Mouse (Mus musculus): Measurements from ENCODE around the gene Svop. TPM values are rescaled to one million over a fixed set of nuclear protein-coding genes. Genes with fewer than 3 reads are reported as not detected.

Gene Svop
- polyA plus RNA-seq, 1 experiment: 0.35 TPM

DNA sequence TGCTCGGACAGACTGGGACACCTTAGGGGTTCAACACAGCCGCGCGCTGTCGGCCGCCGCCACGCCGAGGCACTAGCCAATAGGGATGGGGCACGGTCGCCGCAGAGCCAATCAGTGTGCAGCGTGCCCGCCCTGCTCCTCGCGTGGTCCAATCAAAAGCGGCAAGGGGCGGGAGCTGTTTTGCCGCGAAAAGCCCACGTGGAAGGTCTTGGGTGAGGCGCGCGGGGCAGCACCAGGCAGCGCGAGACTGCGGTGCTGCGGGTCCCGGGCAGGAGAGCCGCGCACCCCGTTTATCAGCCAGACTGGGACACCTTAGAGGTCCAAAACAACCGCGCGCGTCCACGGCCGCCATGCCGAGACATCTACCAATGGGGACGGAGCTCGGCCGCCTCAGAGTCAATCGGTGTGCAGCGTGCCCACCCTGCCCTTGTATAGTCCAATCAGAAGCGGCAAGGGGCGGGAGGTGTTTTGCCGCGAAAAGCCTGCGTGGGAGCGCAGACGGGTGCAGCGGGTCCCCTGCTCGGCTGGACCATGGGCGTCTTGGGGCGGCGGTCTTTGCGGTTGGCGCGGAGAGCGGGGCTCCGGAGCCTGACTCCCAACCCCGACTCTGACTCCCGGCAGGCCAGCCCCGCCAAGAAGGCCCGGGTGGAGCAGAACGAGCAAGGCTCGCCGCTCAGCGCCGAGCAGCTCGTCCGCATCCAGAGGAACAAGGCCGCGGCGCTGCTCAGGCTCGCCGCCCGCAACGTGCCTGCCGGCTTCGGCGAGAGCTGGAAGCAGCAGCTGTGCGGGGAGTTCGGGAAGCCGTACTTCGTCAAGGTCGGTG lies 39.5 kb upstream of the Svop start:
- TF ChIP-seq POLR2A (IDR thresholded peaks at IDR 0.05; ENCODE audit: low read depth, low read length): no peak
- TF ChIP-seq CTCF (IDR thresholded peaks at IDR 0.05; ENCODE audit: borderline replicate concordance, insufficient read depth, low read length): no peak

GRCm38 (mm10) chr5:114130211-114130605 lies 38.8 kb upstream of the Svop start, which contains the start of gene Ung:
Gene Ung (plus strand): TSS chr5:114130386.
- H3K4me1 ChIP-seq (ENCODE audit: control insufficient read depth, insufficient read depth, low read length): peaks cover 2% of the 10 kb centered on the region; the same call in 1 of the 2 replicates
- TF ChIP-seq CTCF (IDR thresholded peaks at IDR 0.05; ENCODE audit: borderline replicate concordance, insufficient read depth, low read length) (no peak), POLR2A (IDR thresholded peaks at IDR 0.05; ENCODE audit: low read depth, low read length) (no peak)
- H3K27ac ChIP-seq (ENCODE audit: insufficient read depth, low read length): no peak within 1 kb of the TSS
- peak within 1 kb of the TSS; percentile 63 for H3K4me3 ChIP-seq (ENCODE audit: insufficient read depth, low read length)

More for the DNA sequence above, 39.5 kb upstream of the Svop start:
- Histone ChIP-seq H3K27ac (ENCODE audit: insufficient read depth, low read length) (no peak overlapping the region), H3K4me1 (ENCODE audit: control insufficient read depth, insufficient read depth, low read length) (peaks cover 2% of the 10 kb centered on the region; the same call in 1 of the 2 replicates), H3K4me3 (ENCODE audit: insufficient read depth, low read length) (peak overlapping the region; percentile 63)

DNA sequence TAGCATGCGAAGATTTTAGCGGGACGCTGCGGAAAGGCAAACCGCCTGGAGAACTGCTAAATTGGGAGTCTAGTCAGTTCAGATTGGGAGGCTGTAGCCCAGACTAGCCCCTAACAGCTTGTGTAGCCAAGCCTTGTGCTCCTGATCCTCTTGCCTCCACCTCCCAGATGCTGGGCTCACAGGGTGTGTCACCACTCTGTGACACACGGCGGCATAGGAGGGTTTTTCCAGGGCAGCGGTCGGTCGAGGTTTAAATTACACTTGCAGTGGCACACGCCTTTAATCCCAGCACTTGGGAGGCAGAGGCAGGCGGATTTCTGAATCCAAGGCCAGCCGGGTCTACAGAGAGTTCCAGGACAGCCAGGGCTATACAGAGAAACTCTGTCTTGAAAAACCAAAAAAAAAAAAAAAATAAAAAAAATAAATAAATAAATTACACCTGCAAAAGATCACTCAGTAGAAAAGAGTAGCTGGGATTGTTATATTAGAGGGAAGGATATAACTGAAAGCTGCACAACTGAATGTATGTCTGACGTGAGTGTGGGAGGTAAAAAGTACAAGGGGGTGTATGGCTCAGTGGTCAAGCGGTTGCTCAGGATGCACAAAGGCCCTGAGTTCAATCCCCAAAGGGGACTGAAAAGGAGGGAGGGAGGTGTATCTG lies 38.3 kb upstream of the Svop start:
- no peak overlapping the region for H3K27ac ChIP-seq (ENCODE audit: insufficient read depth, low read length)
- peak overlapping the region; percentile 63 for H3K4me3 ChIP-seq (ENCODE audit: insufficient read depth, low read length)
- TF ChIP-seq POLR2A (IDR thresholded peaks at IDR 0.05; ENCODE audit: low read depth, low read length): no peak
- peaks cover 2% of the 10 kb centered on the region; the same call in 1 of the 2 replicates for H3K4me1 ChIP-seq (ENCODE audit: control insufficient read depth, insufficient read depth, low read length)

DNA sequence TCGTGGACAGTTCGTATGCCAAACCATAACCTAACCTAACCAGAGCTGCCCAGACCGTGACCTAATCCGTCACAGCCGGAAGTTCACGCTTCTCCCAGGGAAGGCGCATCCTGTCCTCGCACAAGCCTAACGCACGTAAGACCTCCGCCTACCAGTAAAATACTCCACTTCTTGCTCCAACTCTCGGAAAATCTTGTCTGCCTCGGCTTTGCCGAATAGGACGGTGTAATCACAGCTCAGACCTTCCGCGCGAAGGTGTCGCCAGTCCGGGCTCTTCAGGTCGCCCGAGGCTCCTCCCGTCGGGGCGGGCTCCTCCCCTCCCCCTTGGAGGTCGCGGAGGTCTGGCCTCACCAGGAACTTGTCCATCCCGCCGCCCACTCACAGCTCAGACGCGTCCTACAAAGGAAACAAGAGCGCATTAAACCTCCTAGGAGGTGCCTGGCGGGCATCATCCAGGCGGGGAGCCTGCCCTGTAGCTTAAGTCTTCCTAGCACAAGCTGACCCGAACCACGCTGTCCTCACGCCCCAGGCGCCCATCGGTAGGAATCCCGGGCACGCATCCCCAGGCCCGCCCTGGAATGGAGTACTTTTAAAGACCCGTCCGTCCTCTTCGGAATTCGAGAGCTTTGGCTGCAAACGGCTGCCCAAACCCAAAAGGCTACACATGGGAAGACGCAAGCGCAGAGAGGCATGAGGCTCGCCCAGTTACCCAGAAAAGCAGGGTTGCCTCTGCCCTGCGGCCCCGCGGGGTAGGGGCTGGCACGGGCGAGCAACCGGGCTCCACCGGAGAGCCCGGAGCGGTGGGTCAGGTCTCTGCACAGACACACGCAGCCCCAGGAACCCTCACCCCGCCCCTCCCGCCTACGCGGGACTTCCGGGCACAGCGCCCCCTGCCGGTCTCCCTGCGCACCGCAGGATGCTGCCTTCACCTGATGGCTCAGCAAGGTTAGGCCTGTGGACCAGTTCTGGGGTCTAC lies 36.3 kb upstream of the Svop start, which contains the start of gene Alkbh2:
TSS of gene Alkbh2 (minus strand) at position 845 of the 976 bp plus-strand sequence.
- peak within 1 kb of the TSS; percentile 80 for H3K27ac ChIP-seq (ENCODE audit: insufficient read depth, low read length)
- TF ChIP-seq CTCF (IDR thresholded peaks at IDR 0.05; ENCODE audit: borderline replicate concordance, insufficient read depth, low read length) (peak; percentile 95), POLR2A (IDR thresholded peaks at IDR 0.05; ENCODE audit: low read depth, low read length) (peak; percentile 66)
- H3K4me3 ChIP-seq (ENCODE audit: insufficient read depth, low read length): peak within 1 kb of the TSS; percentile 52
- no peaks in the 10 kb centered on the region for H3K4me1 ChIP-seq (ENCODE audit: control insufficient read depth, insufficient read depth, low read length)

- H3K4me3 ChIP-seq (ENCODE audit: insufficient read depth, low read length): no peak overlapping the region
- H3K4me1 ChIP-seq (ENCODE audit: control insufficient read depth, insufficient read depth, low read length): no peaks in the 10 kb centered on the region
- no peak for TF ChIP-seq POLR2A (IDR thresholded peaks at IDR 0.05; ENCODE audit: low read depth, low read length)
- TF ChIP-seq CTCF (IDR thresholded peaks at IDR 0.05; ENCODE audit: borderline replicate concordance, insufficient read depth, low read length): no peak
- peak overlapping the region; percentile 80; the same call in 1 of the 2 replicates for H3K27ac ChIP-seq (ENCODE audit: insufficient read depth, low read length)
These were observed 35.3 kb upstream of the Svop start for GRCm38 (mm10) chr5:114126499-114127244.

DNA sequence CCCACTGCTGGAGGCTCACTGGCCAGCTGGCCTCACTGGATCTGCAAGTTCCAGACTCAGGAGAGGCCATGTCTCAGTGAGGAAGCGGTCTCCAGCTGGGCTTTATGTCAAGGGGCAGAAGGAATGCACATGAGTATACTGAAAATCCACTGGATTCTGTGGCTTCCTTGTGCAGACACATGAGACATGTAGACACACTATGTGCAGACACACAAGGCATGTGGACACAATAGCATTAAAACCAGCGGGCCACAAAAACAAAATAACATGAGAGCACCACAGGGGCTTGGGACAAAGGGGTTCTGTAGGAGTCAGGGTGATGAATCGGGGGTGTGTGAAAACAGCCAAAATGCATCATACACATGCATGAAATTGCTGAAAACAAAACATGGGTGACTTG lies 34.6 kb upstream of the Svop start:
- no peaks in the 10 kb centered on the region for H3K4me1 ChIP-seq (ENCODE audit: control insufficient read depth, insufficient read depth, low read length)
- no peak overlapping the region for H3K4me3 ChIP-seq (ENCODE audit: insufficient read depth, low read length)
- H3K27ac ChIP-seq (ENCODE audit: insufficient read depth, low read length): no peak overlapping the region
- TF ChIP-seq CTCF (IDR thresholded peaks at IDR 0.05; ENCODE audit: borderline replicate concordance, insufficient read depth, low read length): no peak
- TF ChIP-seq POLR2A (IDR thresholded peaks at IDR 0.05; ENCODE audit: low read depth, low read length): no peak

GRCm38 (mm10) chr5:114119806-114120205 lies 28.4 kb upstream of the Svop start:
- TF ChIP-seq CTCF (IDR thresholded peaks at IDR 0.05; ENCODE audit: borderline replicate concordance, insufficient read depth, low read length) (no peak), POLR2A (IDR thresholded peaks at IDR 0.05; ENCODE audit: low read depth, low read length) (no peak)
- Histone ChIP-seq H3K4me1 (ENCODE audit: control insufficient read depth, insufficient read depth, low read length) (no peaks in the 10 kb centered on the region), H3K4me3 (ENCODE audit: insufficient read depth, low read length) (no peak overlapping the region), H3K27ac (ENCODE audit: insufficient read depth, low read length) (no peak overlapping the region)

DNA sequence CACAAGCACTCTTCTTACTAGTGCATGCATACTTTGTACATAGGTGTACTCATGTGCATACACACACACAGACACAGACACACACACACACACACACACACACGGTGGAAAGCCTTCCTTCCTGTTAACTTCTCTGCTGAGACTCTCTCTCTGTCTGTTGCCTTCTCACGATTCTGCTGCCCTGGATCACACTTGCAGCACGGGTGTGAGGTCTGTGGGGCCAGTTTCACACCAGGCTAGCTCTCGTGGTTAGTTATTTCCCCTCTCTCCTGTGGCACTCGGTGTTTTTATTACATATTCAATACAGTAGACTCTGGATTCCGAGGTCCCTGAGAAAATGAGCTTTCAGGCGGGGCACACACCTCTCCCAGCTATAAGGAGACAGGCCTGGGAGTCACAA lies 25.2 kb upstream of the Svop start:
- TF ChIP-seq CTCF (IDR thresholded peaks at IDR 0.05; ENCODE audit: borderline replicate concordance, insufficient read depth, low read length) (no peak), POLR2A (IDR thresholded peaks at IDR 0.05; ENCODE audit: low read depth, low read length) (no peak)
- Histone ChIP-seq H3K4me3 (ENCODE audit: insufficient read depth, low read length) (no peak overlapping the region), H3K4me1 (ENCODE audit: control insufficient read depth, insufficient read depth, low read length) (no peaks in the 10 kb centered on the region), H3K27ac (ENCODE audit: insufficient read depth, low read length) (no peak overlapping the region)

Data from embryonic fibroblast, embryonic 13.5 days (primary cell).